Mouse (Mus musculus) kidney, postnatal 36 days (tissue): ENCODE measurements at regions not wholly inside any gene's neighbourhood (a gene's known extent, or its start where the extent isn't known, plus 50 kb on each side); places are given as distances from the start of the nearest gene placed in this dataset.

Experiments used
- DNase-seq, 2 experiments: peaks; one replicate each; pipeline ENCODE4 v3.0.0; 2021 to 2022; ENCODE audit warnings: mixed read lengths in 2 of 2

DNA sequence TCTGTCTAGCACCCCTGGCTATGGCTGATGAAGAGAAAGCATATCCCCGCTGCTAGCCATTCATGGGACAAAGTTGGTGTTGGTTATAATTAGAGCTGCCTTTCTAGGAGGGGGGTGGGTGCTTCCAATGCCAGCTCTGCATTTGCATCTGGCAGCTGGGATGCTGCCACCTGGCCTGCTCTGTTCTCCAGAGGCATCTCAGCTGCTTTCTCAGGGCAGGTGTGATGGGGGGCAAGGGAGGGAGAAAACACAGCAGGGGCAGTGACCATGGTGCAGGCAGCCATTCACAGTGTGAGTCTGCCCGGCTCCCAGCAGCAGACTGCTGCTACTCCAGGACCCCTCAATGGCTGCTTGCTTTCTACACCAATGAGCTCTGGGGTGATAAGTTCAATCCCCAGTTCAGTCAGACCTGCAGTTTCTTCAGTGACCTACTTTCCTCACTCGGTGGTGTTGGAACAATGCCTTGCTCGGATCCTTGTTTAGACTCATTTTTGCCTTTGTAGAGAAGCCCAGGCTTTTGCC is 73.9 kb upstream of the Klf7 start:
- DNase-seq = no peak

DNA sequence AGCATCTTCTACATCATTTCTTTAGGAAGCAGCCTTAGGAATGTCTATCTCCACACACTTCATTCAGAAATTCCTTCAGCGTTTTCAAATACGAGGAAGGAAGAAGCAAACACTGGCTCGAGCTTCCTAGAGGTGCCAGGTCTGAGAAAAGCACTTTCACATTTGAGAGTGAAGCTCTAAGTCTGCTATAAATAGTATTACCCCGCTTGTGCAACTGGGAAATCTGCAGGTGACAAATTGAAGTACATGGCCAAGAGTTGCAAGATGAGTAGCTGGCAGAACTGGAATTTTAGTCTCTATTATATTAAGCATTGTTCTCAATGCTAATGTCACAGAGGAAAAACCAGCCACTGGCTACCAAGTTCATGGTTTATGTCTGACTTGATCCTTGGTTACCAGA is 73.2 kb upstream of the Klf7 start:
- no peak for DNase-seq

DNA sequence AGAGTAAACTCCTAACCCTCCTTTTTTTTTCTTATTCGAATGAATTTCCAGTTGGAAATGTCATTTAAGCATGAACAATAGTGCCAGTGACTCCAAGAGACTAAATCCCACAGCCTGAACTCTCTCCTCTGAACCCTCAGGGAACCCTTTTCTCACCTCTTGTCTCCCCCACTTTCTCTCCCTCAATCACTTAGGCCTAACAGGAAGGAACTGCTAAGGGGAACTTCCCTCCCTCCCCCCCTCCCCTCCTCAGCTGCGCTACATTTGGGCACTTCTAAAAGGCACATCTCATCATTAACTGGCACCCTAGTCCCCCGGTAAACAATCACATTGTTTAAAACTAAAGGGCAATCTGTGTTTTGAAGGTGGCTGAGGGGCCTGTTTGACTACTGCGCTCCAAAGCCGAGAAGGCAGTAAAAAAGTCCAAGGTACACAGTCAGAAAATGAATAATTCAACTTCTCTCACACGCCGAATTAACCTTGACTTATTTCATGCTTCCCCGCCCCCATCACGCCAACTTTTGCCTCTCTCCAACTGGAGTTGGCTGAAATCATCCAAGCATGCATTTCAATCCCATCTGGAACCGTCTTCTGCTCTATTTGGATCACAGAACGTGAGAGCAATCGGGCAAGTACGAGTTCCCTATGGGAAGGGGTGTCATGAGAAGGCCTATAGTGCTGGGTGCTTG is 71.2 kb upstream of the Klf7 start:
- DNase-seq = peak; percentile 64 to 82

DNA sequence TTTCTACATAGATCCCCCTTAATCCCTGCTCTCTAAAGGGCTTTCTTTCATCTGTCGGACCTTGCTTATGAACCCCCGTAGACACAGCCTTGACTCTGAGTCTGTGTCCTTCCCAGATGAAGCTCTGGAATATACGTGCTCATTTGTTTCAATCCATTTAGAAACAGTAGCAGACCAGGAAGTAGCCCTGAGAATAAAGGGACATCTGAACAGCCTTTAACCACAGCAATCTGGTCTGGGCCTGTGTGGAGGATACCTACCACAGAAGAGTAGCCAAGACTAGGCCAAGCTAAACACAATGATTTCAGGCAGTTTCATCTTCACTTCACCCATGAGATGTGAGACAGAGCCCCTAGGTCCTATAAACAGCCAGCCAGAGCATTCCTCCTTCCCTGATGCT is 70.7 kb upstream of the Klf7 start:
- no peak for DNase-seq

DNA sequence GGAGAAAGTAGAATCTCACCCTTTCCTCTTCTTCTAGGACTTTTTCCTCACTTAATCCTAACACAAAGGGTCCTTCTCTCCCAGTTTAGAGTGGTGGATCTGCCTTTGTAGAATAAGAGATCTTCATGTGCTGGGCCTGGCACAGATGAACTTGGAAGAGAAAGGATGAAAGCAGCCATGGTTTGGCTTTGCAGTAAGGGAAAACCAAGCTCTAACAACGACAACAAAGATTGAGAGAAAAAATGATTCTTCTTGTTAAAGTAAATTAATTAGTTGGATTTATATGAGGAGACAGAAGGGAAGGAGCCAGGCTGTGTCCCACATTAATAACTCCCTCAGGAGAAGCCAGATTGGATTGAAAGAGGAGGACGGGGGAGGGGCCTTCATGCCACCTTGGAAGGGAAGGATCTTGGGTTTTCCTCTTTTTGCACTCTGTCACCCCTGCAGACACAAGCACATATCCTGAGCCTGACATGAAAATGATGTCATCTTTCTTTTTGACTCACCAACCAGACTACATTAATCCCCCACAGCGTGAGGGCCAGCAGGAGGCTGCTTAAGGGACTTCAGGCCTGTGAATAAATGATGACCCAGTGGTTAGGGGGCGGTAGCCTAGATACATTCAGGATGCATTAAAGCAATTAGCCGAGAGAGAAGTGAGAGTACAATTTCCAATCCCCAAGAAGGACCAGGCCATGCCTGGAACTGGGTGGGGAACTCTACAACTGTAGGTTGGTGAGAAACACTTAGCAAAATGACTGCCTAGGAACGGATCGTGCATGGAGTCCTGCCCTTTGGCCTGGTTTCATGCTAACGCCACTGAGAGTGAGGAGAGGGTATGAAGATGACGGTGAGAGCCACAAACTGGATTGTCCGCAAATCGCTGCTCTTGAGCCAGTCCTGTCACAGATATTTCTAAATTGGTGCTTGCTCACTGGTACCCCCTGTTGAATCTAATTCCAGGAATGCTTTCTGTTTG is 69.4 kb upstream of the Klf7 start:
- DNase-seq = peak in 1 of 2 experiments; percentile 10

DNA sequence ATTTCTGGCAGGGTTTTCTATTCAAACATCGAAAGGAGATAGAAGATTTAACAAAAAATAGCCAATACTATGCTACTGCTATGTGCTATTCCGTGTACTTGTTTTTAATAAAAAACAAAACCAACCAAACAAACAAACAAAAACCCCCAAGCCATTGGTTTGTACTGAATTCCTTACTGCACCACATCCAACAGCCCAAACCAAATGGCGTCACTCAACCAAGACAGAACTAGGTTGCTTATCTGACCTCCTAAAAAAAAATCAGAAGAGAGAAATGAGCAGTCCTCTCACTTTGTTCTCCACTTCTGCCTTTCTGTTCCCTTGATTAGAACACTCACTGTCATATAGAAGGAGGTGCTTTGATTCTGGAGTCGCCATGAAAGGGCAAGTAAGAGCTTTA is 68.6 kb upstream of the Klf7 start:
- DNase-seq = no peak

DNA sequence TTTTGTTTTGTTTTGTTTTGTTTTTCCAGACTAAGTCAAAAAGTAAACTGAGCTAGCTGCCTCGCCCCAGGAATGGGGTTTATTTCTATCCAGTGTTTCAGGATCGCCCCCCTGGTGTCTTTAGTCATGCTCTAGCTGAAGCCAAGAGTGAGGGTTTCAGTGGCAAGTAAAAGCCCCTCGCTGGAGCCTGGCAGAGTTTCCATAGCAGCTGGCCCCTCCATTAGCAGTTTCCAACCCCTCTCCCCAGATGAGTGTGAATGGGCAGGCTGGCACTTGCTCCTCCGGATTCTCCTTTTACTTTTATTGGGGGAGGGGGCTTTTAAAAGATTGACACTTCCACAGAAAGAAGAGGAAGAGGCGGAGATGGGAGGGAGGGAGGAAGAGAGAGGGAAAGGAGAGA is 68.0 kb upstream of the Klf7 start:
- DNase-seq = no peak

DNA sequence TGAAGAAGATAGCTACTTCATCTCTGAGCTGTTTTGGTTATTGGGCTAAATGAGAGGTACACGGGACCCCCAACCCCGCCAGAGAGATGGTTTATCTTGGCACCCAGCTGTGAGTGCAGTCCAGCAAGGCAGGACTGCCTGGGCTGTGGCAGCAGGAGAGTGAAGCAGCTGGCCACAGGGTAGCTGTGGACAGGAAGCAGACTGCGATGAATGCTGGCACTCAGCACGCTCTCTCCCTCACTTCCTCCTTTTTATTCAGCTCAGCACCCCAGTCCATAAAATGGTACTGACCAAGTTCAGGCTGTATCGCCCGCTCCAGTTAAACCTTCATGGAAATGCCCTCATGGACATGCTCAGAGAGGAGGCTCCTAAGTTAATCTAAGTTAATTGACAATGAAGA is 67.4 kb upstream of the Klf7 start:
- DNase-seq = peak; percentile 26 to 35

DNA sequence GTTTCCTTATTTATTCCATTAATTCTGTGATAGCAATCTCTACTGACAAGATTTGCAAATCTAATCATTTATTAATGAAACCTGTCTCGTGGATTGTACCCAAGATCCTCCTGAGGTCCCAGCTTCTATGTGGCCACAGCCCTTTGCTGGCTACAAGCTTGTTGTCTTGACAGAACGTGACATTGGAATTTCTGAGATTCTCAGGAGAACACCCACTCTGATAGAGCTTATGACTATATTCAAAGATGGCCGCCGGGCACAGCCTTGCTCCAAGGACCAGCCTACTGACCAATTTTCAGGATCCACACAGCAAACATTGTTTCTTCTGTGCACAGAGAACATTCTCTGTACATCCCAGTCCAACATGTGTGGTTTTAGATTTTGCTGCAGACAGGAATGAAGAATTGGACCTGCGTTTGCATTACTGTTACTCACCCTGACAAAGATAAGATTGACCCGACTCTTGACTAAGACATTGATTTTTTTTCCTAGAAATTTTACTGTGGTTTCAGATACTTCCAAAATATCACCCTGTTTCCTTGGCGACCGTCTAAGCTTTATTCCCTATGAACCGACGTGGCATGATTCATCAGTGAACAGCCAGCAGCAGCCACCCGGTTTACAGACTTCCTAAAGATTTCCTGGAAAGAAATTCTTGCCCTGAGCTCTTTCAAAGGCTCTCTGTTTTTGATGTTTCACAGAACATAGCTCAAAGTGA is 65.9 kb upstream of the Klf7 start:
- DNase-seq = no peak

DNA sequence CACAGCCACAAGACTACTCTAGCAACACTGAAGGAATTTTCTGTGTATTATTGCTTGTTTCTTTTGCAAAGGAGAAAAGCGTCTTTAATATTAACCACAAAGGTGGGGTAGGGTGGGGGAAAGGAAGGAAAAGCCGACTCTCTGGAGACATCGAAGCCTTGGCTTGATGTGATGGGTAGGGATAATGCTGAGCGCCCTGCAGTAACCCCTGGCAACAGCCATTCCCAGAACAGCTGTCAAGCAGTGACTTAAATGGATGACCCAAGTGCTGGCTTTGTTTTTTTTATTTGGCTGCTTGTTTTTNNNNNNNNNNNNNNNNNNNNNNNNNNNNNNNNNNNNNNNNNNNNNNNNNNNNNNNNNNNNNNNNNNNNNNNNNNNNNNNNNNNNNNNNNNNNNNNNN is 51.6 kb upstream of the Klf7 start:
- DNase-seq = no peak

DNA sequence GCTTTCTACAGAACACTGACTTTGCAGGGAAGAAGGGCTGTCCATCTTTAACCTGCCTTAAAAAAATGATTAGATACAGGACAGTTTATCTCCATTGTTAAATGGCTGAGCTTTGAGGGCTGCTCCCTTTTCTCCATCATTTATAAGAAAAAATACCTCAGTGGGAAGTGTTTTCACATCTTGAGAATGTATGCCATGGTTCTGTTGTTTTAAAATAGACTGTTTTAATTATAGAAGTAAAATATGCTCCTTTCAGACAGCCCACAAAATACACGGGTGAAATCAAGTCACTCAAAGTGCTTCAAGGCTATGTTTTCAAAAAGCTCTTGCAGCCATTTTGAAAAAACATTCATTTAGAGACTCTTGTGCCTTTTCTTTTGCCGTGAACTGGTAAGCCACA is 50.0 kb upstream of the Klf7 start:
- DNase-seq = no peak
